Mouse (Mus musculus) embryonic facial prominence, embryonic 12.5 days (tissue): ENCODE results near the gene Gm21983. TPM values are rescaled to one million over a fixed set of nuclear protein-coding genes. Genes with fewer than 3 reads are reported as not detected.

ENCODE experiments used
- ATAC-seq: fragments of 200-750 bp; cut with Nextera tagmentation; 2 replicates; pipeline ENCODE4 v1.8.0; 2017; ENCODE audit not compliant: insufficient number of reproducible peaks, insufficient read depth, low FRiP score, low TSS enrichment
- H3K27ac ChIP-seq: fragments of 300-500 bp; sonication (generic); 2 replicates; pipeline ENCODE4 v1.5.1; 2016; ENCODE audit warnings: mild to moderate bottlenecking
- H3K27me3 ChIP-seq: fragments of 300-500 bp; sonication (generic); 2 replicates; pipeline ENCODE4 v1.6.1; 2016; ENCODE audit warnings: mild to moderate bottlenecking, moderate library complexity
- H3K36me3 ChIP-seq: fragments of 300-500 bp; sonication (generic); 2 replicates; pipeline ENCODE4 v1.6.1; 2016; ENCODE audit warnings: mild to moderate bottlenecking
- H3K4me1 ChIP-seq: fragments of 300-500 bp; sonication (generic); 2 replicates; pipeline ENCODE4 v1.6.1; 2016
- H3K4me2 ChIP-seq: fragments of 300-500 bp; sonication (generic); replicated peaks from 2 replicates; pipeline ENCODE4 v1.6.1; 2016; ENCODE audit warnings: mild to moderate bottlenecking, moderate library complexity
- H3K4me3 ChIP-seq: fragments of 300-500 bp; sonication (generic); 2 replicates; pipeline ENCODE4 v1.5.1; 2016; ENCODE audit warnings: mild to moderate bottlenecking
- H3K9ac ChIP-seq: fragments of 300-500 bp; sonication (generic); 2 replicates; pipeline ENCODE4 v1.6.1; 2016; ENCODE audit warnings: mild to moderate bottlenecking, moderate library complexity
- H3K9me3 ChIP-seq: fragments of 300-500 bp; sonication (generic); 2 replicates; pipeline ENCODE4 v1.6.1; 2016; ENCODE audit warnings: mild to moderate bottlenecking, moderate library complexity
- WGBS: fragments of 180-500 bp; shearing (Covaris S2); methylation state at CpG from one replicate; pipeline ENCODE4 v1.1.7; 2016; 5-methylcytosine and 5-hydroxymethylcytosine counted together
- polyA plus RNA-seq: library from polyadenylated mRNA; unstranded; fragments of >200 nt; fragmentation: Nextera tagmentation; extraction: Ambion mirVana; gene quantifications from 2 replicates; pipeline ENCODE4 v1.2.1, GENCODE M21; 2016

Gene Gm21983
- polyA plus RNA-seq, 1 experiment from 2014 or later = 0.49 TPM

DNA sequence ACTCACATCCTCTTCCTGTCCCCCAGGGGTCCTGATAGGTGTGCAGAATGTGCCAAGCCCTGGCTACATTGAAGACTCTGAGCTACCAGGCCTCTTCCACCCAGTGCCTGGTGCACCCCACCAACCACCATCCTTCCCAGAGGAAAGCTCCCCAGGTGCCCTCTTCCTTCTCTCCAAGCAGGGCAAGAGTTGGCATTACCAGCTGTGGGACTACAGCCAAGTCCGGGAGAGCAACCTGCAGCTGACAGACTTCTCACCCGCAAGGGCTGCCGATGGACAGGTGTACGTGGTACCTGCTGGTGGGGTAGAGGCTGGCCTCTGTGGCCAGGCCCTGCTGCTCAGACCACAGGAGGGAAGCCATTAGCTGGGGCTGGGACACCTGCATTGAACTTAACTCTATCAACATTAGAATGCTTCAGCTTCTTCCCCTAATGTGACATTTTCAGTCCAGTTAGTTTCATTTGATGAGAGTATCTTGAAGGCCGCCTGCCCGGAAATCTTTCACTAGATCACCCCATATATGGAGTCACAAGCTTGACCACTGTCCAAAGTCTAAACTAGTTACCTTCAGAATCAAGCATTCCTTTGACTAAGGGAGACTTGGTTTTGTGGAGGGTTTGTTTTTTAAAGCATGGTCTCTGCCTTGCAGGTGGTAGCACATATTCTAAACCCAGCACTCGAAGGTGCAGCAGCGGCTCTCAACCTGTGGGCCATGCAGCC is 23.0 kb upstream of the Gm21983 start:
- Histone ChIP-seq H3K36me3 (peaks cover 50% of the 10 kb centered on the region), H3K9me3 (no peaks in the 10 kb centered on the region), H3K4me3 (no peak overlapping the region), H3K4me2 (no peak overlapping the region), H3K9ac (no peak overlapping the region), H3K27me3 (no peaks in the 10 kb centered on the region), H3K27ac (no peak overlapping the region), H3K4me1 (no peaks in the 10 kb centered on the region)
- no peak for ATAC-seq
- WGBS = 93% methylated on average over 8 of the region's 8 CpGs

DNA sequence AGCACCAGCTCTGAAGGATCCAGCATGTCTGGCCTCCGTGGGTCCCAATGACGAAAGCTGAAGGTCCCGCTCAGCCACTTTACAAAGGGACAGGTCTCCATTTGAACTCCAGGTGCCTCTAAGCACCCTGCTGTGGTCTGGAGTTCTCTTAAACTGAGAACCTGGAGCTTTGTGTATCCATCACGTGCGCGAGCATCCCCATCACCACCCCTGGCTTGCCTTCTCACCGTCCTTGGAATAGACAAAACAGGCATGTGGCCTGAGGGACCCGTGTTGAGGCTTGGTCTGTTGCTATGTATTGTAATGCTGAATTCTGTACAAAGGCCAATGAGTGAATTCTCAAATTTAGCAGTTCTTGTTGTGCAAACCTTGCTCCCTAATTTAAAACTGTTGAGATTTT is 17.9 kb upstream of the Gm21983 start:
- no peak overlapping the region for H3K27ac ChIP-seq
- WGBS = 91% methylated on average over 8 of the region's 8 CpGs
- ATAC-seq = no peak
- H3K4me2 ChIP-seq = no peak overlapping the region
- H3K9me3 ChIP-seq = no peaks in the 10 kb centered on the region
- H3K9ac ChIP-seq = no peak overlapping the region
- no peak overlapping the region for H3K4me3 ChIP-seq
- peaks cover 16% of the 10 kb centered on the region for H3K4me1 ChIP-seq
- peaks cover 27% of the 10 kb centered on the region for H3K36me3 ChIP-seq
- H3K27me3 ChIP-seq = no peaks in the 10 kb centered on the region

DNA sequence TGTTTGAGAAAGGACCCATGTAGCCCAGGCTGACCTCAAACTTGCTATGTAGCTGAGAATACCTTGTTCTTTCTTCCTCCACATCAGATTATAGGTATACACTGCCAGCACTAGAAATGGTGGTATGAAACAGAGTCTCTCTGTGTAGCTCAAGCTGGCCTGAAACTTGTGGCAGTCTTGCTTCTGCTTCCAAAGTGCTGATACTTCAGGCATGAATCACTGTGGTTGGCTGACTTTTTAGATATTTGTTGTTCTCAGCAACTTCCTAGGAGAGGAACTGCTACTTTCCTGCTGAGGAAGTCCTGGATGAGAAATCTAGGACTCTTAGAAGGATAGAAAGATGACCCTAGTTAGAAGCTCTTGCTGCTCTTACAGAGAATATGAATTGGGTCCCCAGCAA is 17.5 kb upstream of the Gm21983 start:
- no peak overlapping the region for H3K9ac ChIP-seq
- peaks cover 27% of the 10 kb centered on the region for H3K36me3 ChIP-seq
- no peaks in the 10 kb centered on the region for H3K9me3 ChIP-seq
- no peak overlapping the region for H3K4me2 ChIP-seq
- no peak for ATAC-seq
- H3K27me3 ChIP-seq = no peaks in the 10 kb centered on the region
- H3K4me3 ChIP-seq = no peak overlapping the region
- no peak overlapping the region for H3K27ac ChIP-seq
- H3K4me1 ChIP-seq = peaks cover 19% of the 10 kb centered on the region

DNA sequence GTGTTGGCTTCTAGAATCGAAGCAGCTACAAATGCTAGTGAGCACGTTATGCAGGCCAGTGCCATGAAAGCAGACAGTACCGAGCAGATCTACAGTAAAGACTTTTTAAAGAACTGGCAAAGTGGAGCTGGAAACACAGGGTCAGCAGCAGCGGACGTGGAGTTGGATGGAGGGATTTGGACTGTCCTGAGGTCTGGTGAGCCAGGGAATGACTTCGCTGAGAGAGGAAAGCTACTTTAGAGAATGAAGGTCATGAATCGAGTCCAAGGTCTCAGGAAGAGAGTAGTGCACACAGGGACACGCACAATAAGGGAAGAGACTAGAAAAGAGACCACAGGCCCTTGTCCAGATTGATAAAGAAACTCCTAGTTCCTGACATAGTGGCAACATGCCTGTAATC is 16.7 kb upstream of the Gm21983 start:
- H3K27me3 ChIP-seq = no peaks in the 10 kb centered on the region
- H3K4me3 ChIP-seq = no peak overlapping the region
- no peak overlapping the region for H3K9ac ChIP-seq
- WGBS = 89% methylated on average over 8 of the region's 8 CpGs
- H3K36me3 ChIP-seq = peaks cover 27% of the 10 kb centered on the region
- H3K4me1 ChIP-seq = peaks cover 19% of the 10 kb centered on the region
- ATAC-seq = no peak
- no peaks in the 10 kb centered on the region for H3K9me3 ChIP-seq
- no peak overlapping the region for H3K27ac ChIP-seq
- H3K4me2 ChIP-seq = no peak overlapping the region

DNA sequence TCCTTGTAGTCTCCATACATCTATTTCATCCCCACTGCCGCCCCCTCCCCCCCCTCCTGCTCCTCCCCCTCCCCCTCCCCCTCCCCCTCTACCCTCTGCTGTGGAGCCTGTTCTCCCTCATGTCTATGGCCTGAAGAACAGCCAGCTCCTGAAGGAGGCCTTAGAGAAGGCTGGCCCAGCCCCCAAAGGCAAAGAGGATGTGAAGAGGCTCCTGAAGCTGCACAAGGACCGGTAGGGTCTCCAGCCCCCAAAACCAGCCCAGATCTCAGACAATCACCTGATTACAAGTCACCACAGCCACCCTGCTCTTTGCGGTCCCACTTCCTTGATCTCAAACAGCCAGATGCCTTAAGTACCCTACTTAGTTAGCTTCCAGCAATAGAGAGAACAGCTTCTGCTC is 16.2 kb upstream of the Gm21983 start:
- Histone ChIP-seq H3K36me3 (peaks cover 27% of the 10 kb centered on the region), H3K27ac (no peak overlapping the region), H3K9ac (no peak overlapping the region), H3K4me3 (no peak overlapping the region), H3K4me2 (peak overlapping the region; percentile 57; the same call in 1 of the 2 replicates), H3K4me1 (peaks cover 19% of the 10 kb centered on the region), H3K27me3 (no peaks in the 10 kb centered on the region), H3K9me3 (no peaks in the 10 kb centered on the region)
- 74% methylated on average over 3 of the region's 3 CpGs for WGBS
- ATAC-seq = no peak

DNA sequence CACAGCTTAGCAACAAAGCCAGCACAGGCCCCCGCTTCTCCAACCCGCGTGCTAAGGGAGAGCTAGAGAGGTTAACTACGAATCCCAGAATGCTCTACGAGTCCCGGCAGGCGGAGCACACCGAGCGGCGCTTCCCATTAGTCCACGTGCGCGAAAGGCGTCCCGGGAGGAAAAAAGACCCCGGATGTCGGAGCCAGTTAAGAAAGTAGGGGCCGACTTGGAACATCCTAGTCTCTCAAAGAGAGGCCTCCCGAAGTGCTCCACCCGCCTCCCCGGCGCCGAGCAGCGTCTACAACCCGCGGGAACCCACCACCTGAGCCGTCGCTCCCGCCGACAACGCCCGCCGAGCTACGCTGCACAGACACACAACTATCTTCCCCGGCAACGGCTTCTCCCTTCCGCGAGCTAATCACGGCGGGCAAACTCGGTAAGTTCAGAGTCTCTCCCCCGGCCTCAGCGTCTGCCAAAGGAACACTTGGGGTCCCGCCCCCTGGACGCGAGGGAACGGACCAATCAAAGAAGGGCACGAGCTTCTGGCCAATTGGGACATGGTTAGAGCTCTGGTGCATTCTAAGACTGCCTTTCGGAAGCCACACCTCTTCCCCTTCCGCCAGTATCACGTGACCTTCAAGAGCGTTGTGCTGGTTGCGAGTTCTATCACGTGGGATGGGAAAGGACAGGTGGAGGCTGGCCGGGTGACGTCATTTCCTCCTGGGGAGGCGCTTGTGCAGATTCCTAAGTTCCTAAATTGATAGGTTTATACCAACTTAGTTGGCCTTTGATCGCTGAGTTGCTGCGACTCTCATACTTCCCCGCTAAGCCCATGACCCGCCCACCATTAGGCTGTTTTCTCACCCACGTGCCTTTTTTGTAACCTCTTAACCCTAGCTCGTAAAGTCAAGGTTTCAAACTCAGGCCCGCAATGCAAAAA is 15.1 kb upstream of the Gm21983 start, which contains the start of the genes BC024978 and Snrpa:
Gene BC024978 (plus strand): TSS at position 101 of the 931 bp plus-strand sequence.
Gene Snrpa (minus strand): TSS at position 591 of the 931 bp plus-strand sequence.
- 1% methylated on average over 64 of the region's 64 CpGs for WGBS
- H3K4me3 ChIP-seq = peak within 1 kb of the TSS; percentile 66
- peaks cover 34% of the 10 kb centered on the region for H3K36me3 ChIP-seq
- peak within 1 kb of the TSS; percentile 74 for H3K9ac ChIP-seq
- H3K27me3 ChIP-seq = no peaks in the 10 kb centered on the region
- H3K27ac ChIP-seq = peak within 1 kb of the TSS; percentile 97
- H3K4me2 ChIP-seq = peak within 1 kb of the TSS; percentile 81
- no peaks in the 10 kb centered on the region for H3K9me3 ChIP-seq
- peak; percentile 98 for ATAC-seq
- H3K4me1 ChIP-seq = peaks cover 19% of the 10 kb centered on the region

DNA sequence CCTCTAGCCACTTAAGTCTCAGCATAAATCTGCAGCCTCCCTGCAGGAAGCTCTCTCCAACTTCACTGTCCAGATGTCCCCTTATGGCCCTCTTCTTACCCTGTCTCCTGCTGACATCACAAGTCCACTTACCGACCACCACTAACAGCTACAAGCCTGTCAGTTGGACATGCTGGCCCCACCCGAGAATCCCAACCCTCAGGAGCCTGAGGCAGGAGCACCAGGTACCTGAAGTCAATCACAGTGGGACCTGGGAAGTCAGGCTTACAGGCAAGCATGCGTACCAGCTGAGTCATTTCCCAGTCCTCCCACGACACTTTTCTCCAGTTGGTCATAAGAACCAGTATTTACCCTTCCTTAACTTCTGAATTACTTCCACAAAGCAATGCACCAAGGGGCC is 12.8 kb upstream of the Gm21983 start:
- Histone ChIP-seq H3K9ac (peak overlapping the region; percentile 33; the same call in 1 of the 2 replicates), H3K27ac (no peak overlapping the region), H3K4me3 (no peak overlapping the region), H3K9me3 (no peaks in the 10 kb centered on the region), H3K4me1 (peaks cover 19% of the 10 kb centered on the region), H3K4me2 (peak overlapping the region; percentile 11; the same call in 1 of the 2 replicates), H3K27me3 (no peaks in the 10 kb centered on the region), H3K36me3 (peaks cover 53% of the 10 kb centered on the region)
- ATAC-seq = no peak
- WGBS = 83% methylated on average over 4 of the region's 4 CpGs

DNA sequence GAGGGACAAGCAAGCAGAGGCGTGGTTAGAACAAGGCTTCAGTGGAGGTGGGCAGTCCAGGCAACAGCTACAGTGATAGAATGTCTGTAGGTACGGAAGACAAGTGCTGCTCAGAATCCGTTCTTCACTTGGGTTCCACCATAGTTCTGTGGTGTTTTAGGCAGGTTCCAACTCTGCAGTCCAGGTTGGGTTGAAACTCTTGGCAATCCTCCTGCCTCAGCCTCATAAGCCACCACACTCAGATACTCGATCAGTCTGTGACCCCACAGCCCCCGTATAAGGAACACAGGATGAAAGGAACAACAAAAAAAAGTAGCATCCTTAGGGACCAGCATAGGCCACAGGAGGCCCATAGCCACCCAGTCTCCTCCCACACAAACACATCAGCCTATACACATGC is 11.5 kb upstream of the Gm21983 start:
- ATAC-seq = no peak
- Histone ChIP-seq H3K27ac (no peak overlapping the region), H3K27me3 (no peaks in the 10 kb centered on the region), H3K36me3 (peaks cover 66% of the 10 kb centered on the region), H3K9me3 (no peaks in the 10 kb centered on the region), H3K4me3 (no peak overlapping the region), H3K4me2 (no peak overlapping the region), H3K4me1 (peaks cover 19% of the 10 kb centered on the region), H3K9ac (no peak overlapping the region)
- WGBS = 93% methylated on average over 5 of the region's 5 CpGs

DNA sequence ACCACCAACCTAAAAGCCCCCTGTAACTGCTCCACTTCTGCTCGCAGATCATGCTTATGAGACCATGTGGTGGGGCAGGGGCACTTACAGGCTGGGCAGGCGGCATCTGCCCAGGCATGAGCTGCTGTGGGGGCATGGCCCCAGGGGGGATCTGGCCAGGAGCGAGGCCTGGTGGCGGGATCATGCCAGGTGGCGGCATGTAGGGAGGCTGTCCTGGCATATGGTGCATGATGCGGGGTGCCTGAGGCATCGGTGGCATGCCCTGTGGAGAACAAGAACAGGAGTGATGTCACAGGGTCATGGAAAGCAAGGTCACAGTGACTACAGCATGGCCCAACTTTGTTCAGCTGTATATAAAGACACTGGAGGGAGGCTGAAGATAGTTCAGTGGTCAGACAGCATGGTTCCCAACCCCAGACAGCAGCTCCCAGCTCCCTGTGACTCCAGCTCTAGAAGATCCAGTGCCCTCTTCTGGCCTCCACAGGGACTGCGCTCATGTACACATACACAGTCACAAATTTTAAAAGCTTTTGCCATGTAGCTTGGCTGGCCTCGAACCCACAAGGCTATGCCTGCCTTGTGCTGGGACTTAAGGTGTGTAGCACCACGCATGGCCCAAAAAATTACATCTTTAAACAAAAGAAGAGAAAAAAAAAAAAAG is 8.5 kb upstream of the Gm21983 start:
- Histone ChIP-seq H3K9ac (no peak overlapping the region), H3K27ac (no peak overlapping the region), H3K4me2 (no peak overlapping the region), H3K36me3 (peaks cover 96% of the 10 kb centered on the region), H3K9me3 (no peaks in the 10 kb centered on the region), H3K4me3 (no peak overlapping the region), H3K27me3 (no peaks in the 10 kb centered on the region), H3K4me1 (peaks cover 6% of the 10 kb centered on the region)
- WGBS = 93% methylated on average over 10 of the region's 10 CpGs
- ATAC-seq = no peak

DNA sequence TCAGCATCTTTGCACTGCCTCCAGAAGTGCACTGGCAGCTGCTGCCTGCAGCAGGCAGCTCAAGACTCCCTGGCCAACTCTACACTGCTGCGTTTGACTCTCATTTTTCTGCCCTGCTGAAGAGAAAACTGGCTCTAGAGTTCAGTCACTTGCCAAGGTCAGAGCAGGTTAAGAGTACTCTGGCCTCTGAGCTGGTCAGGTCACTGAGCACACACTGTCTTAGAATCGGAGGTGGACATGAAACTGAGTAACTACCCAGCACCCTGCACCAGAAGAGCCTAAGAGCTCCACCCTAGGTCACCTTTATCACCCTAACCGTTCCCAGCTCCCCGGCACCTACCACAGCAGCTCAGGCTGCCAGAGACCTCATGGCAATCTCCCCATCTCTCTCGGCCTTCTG is 5.1 kb upstream of the Gm21983 start:
- ATAC-seq = no peak
- H3K27me3 ChIP-seq = no peaks in the 10 kb centered on the region
- H3K27ac ChIP-seq = no peak overlapping the region
- 94% methylated on average over 5 of the region's 5 CpGs for WGBS
- H3K36me3 ChIP-seq = peaks cover 73% of the 10 kb centered on the region
- no peaks in the 10 kb centered on the region for H3K4me1 ChIP-seq
- H3K9me3 ChIP-seq = no peaks in the 10 kb centered on the region
- H3K4me2 ChIP-seq = no peak overlapping the region
- H3K9ac ChIP-seq = no peak overlapping the region
- H3K4me3 ChIP-seq = no peak overlapping the region

DNA sequence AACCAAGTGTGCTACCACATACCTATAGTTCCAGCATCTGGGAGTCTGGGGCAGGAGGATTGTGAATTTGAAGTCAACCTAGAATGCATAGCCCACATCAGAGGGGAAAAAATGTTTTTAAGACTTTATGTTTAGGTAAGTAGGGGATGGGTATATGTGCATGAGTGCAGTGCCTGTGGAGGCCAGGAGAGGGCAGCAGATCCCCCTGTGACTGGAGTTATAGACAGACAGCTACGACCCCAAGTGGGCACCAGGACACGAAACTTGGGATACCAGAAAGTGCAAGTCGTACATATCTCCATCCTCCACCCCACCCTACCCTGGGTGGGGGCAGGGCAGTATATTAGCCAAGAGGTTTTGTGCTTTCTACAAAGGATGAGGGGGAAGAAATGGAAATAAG is 4.1 kb upstream of the Gm21983 start:
- Histone ChIP-seq H3K4me1 (no peaks in the 10 kb centered on the region), H3K9ac (no peak overlapping the region), H3K36me3 (peaks cover 62% of the 10 kb centered on the region), H3K27ac (no peak overlapping the region), H3K4me3 (no peak overlapping the region), H3K9me3 (no peaks in the 10 kb centered on the region), H3K27me3 (no peaks in the 10 kb centered on the region), H3K4me2 (no peak overlapping the region)
- no peak for ATAC-seq
- WGBS = 58% methylated on average over 3 of the region's 3 CpGs
